Mouse (Mus musculus) C2C12 (cell line): ENCODE measurements around the gene Sfmbt1.

ENCODE experiments used
- CEBPB ChIP-seq: IDR thresholded peaks from one replicate; pipeline ENCODE4 v1.6.1; 2011; ENCODE audit warnings: low read depth, mild to moderate bottlenecking, control low read depth, moderate library complexity
- CTCF ChIP-seq: IDR thresholded peaks from one replicate; pipeline ENCODE4 v1.5.1; 2011; ENCODE audit not compliant: control insufficient read depth, insufficient read depth, insufficient read length
- MAX ChIP-seq: IDR thresholded peaks from one replicate; pipeline ENCODE4 v1.6.1; 2011; ENCODE audit warnings: mild to moderate bottlenecking, control low read depth
- USF1 ChIP-seq: IDR thresholded peaks from one replicate; pipeline ENCODE4 v1.6.1; 2011; ENCODE audit warnings: low read depth, mild to moderate bottlenecking, control low read depth, moderate library complexity

DNA sequence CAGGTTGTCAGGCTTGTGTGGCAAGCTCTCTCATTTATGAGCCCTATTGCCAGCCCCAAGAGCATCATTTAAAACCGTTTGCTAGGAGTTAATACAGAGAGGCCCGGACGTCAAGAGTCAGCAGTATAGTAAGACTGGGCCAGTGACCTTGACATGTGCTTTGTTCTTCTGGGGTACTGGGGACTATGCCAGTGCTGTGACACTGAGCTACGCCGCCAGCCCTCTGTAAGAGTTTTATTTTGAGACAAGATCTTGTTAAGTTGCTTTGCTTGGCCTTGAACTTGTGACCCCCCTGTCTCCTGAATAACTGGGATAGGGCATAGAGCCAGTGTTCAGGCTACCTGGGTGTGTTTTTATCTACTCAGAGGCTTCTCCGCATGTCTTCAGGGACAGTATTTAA, 22.2 kb upstream of the Sfmbt1 start:
- TF ChIP-seq CTCF = no peak
- TF ChIP-seq MAX = no peak
- no peak for TF ChIP-seq USF1
- no peak for TF ChIP-seq CEBPB
